Mouse (Mus musculus) kidney, adult 2 months (tissue): ENCODE data around the gene Oprl1. TPM values are rescaled to one million over a fixed set of nuclear protein-coding genes. Genes with fewer than 3 reads are reported as not detected.
A peak's percentile ranks its signal among the peaks of the same experiment; 100 is the strongest.

ENCODE experiments used
- DNase-seq: peaks from one replicate; pipeline ENCODE4 v3.0.0; 2021
- H3K27ac ChIP-seq: fragments of 200-500 bp; 2 replicates; pipeline ENCODE4 v1.5.1; 2012; ENCODE audit warnings: low read depth, low read length, control low read depth, inconsistent platforms; ENCODE audit not compliant: insufficient read depth
- H3K27me3 ChIP-seq: fragments of 200-500 bp; replicated peaks from 2 replicates; pipeline ENCODE4 v1.6.1; 2012; ENCODE audit warnings: mild to moderate bottlenecking, moderate library complexity, low read length, inconsistent platforms; ENCODE audit not compliant: control insufficient read depth, insufficient read depth
- H3K36me3 ChIP-seq: fragments of 200-500 bp; 2 replicates; pipeline ENCODE4 v1.6.1; 2012; ENCODE audit warnings: mild to moderate bottlenecking, moderate library complexity, low read length, inconsistent platforms; ENCODE audit not compliant: control insufficient read depth, insufficient read depth
- H3K4me1 ChIP-seq: fragments of 200-500 bp; 2 replicates; pipeline ENCODE4 v1.6.1; 2011; ENCODE audit warnings: low read length; ENCODE audit not compliant: control insufficient read depth, insufficient read depth
- H3K4me3 ChIP-seq: fragments of 200-500 bp; 2 replicates; pipeline ENCODE4 v1.5.1; 2011; ENCODE audit warnings: mild to moderate bottlenecking, low read depth, low read length, control low read depth; ENCODE audit not compliant: insufficient read depth
- CTCF ChIP-seq: fragments of 200-500 bp; conservative IDR thresholded peaks from 2 replicates; pipeline ENCODE4 v1.5.1; 2011; ENCODE audit warnings: low read depth, mild to moderate bottlenecking, control low read depth, low read length, moderate library complexity, mixed read lengths; ENCODE audit not compliant: insufficient read depth, insufficient read length
- POLR2A ChIP-seq: fragments of 200-500 bp; IDR thresholded peaks from one replicate; pipeline ENCODE4 v1.6.1; 2011; ENCODE audit warnings: low read depth, low read length, control low read depth
- WGBS: fragments of 180-500 bp; shearing (Covaris S2); methylation state at CpG from one replicate; pipeline ENCODE4 v1.1.7; 2018; 5-methylcytosine and 5-hydroxymethylcytosine counted together
- polyA plus RNA-seq: library from polyadenylated mRNA; depleted of rRNA; stranded (reverse); fragments of >200 nt; gene quantifications from 2 replicates; pipeline ENCODE4 v1.2.3, GENCODE M21; 2012

Gene Oprl1
- polyA plus RNA-seq, 1 experiment: 0.27 TPM

- no peak for DNase-seq
- Histone ChIP-seq H3K36me3 (no peaks in the 10 kb centered on the region), H3K27me3 (no peaks in the 10 kb centered on the region), H3K27ac (no peak overlapping the region), H3K4me1 (no peaks in the 10 kb centered on the region), H3K4me3 (no peak overlapping the region)
- WGBS: 83% methylated on average over 4 of the region's 4 CpGs
- TF ChIP-seq CTCF: no peak
- TF ChIP-seq POLR2A: no peak
These were observed 23.2 kb upstream of the Oprl1 start for GRCm38 (mm10) chr2:181691571-181691970.

- Histone ChIP-seq H3K4me1 (no peaks in the 10 kb centered on the region), H3K27ac (no peak overlapping the region), H3K27me3 (no peaks in the 10 kb centered on the region), H3K36me3 (no peaks in the 10 kb centered on the region), H3K4me3 (no peak overlapping the region)
- DNase-seq: no peak
- no peak for TF ChIP-seq CTCF
- WGBS: 91% methylated on average over 3 of the region's 3 CpGs
These were observed 22.5 kb upstream of the Oprl1 start for GRCm38 (mm10) chr2:181692304-181692703.

GRCm38 (mm10) chr2:181693339-181694280, 21.2 kb upstream of the Oprl1 start, which contains the start of gene Rgs19:
TSS of gene Rgs19 (minus strand) at chr2:181693977.
- peak; percentile 81 for DNase-seq
- H3K36me3 ChIP-seq: no peaks in the 10 kb centered on the region
- no peak for TF ChIP-seq CTCF
- no peak for TF ChIP-seq POLR2A
- WGBS: 2% methylated on average over 75 of the region's 75 CpGs
- H3K27me3 ChIP-seq: no peaks in the 10 kb centered on the region
- H3K27ac ChIP-seq: no peak within 1 kb of the TSS
- H3K4me3 ChIP-seq: peak within 1 kb of the TSS; percentile 54
- no peaks in the 10 kb centered on the region for H3K4me1 ChIP-seq

- Histone ChIP-seq H3K27me3 (no peaks in the 10 kb centered on the region), H3K4me1 (no peaks in the 10 kb centered on the region), H3K4me3 (no peak overlapping the region), H3K27ac (no peak overlapping the region), H3K36me3 (no peaks in the 10 kb centered on the region)
- no peak for DNase-seq
- WGBS: 99% methylated on average over 3 of the region's 3 CpGs
- TF ChIP-seq CTCF (no peak), POLR2A (no peak)
These were observed 20.2 kb upstream of the Oprl1 start for GRCm38 (mm10) chr2:181694581-181694980.

GRCm38 (mm10) chr2:181695776-181696175, 19.0 kb upstream of the Oprl1 start:
- TF ChIP-seq CTCF: no peak
- no peaks in the 10 kb centered on the region for H3K4me1 ChIP-seq
- H3K27me3 ChIP-seq: no peaks in the 10 kb centered on the region
- no peaks in the 10 kb centered on the region for H3K36me3 ChIP-seq
- WGBS: 72% methylated on average over 1 of the region's 1 CpGs
- no peak overlapping the region for H3K4me3 ChIP-seq
- H3K27ac ChIP-seq: no peak overlapping the region
- DNase-seq: no peak

- Histone ChIP-seq H3K36me3 (no peaks in the 10 kb centered on the region), H3K27ac (no peak overlapping the region), H3K4me3 (no peak overlapping the region), H3K27me3 (no peaks in the 10 kb centered on the region), H3K4me1 (no peaks in the 10 kb centered on the region)
- no peak for DNase-seq
- TF ChIP-seq CTCF: no peak
- no peak for TF ChIP-seq POLR2A
- 72% methylated on average over 33 of the region's 33 CpGs for WGBS
These were observed 17.9 kb upstream of the Oprl1 start for GRCm38 (mm10) chr2:181696801-181697420.

GRCm38 (mm10) chr2:181698241-181698640, 16.6 kb upstream of the Oprl1 start, which contains the start of gene Lkaaear1:
TSS of gene Lkaaear1 (minus strand) at chr2:181698442.
- H3K27me3 ChIP-seq: no peaks in the 10 kb centered on the region
- H3K4me3 ChIP-seq: no peak within 1 kb of the TSS
- no peak for DNase-seq
- 55% methylated on average over 5 of the region's 5 CpGs for WGBS
- H3K27ac ChIP-seq: no peak within 1 kb of the TSS
- H3K4me1 ChIP-seq: no peaks in the 10 kb centered on the region
- no peaks in the 10 kb centered on the region for H3K36me3 ChIP-seq
- TF ChIP-seq POLR2A: no peak
- TF ChIP-seq CTCF: no peak
